Mouse (Mus musculus) thymus, adult 2 months (tissue): ENCODE data around the gene Olfr429.

Experiments
- CTCF ChIP-seq: fragments of 200-500 bp; IDR thresholded peaks from 2 replicates; pipeline ENCODE4 v1.5.1; 2012; ENCODE audit warnings: mild to moderate bottlenecking, control low read depth, low read length, moderate library complexity, borderline replicate concordance; ENCODE audit not compliant: control insufficient read depth, poor library complexity, insufficient read depth; ENCODE audit errors: extremely low read depth
- POLR2A ChIP-seq: fragments of 200-500 bp; IDR thresholded peaks from 2 replicates; pipeline ENCODE4 v1.6.1; 2012; ENCODE audit warnings: mild to moderate bottlenecking, low read length, control low read depth, moderate library complexity; ENCODE audit not compliant: control insufficient read depth, poor library complexity, insufficient read depth; ENCODE audit errors: extremely low read depth

DNA sequence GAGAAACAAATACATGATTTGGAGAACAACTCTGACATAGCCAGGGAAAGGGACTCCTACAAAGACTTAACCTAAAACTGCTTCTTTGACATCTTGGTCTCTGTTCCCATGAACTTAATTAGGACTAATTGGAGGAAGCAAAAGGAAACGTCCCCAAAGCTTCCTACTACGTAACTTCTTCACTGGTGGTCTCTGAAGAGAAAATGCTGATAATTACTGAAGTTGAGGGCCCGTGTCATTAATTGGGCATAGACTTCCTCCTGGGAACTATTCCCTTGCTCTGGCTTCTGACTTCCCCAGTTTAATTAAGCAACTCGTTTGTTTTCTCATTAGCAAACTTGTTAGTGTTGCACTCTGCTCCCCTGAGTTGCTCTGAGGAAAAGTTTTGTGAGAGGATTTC, 48.3 kb upstream of the Olfr429 start:
- TF ChIP-seq CTCF: no peak
- TF ChIP-seq POLR2A: no peak
